Mouse (Mus musculus): ENCODE data around the gene Ajm1. TPM values are rescaled to one million over a fixed set of nuclear protein-coding genes. Genes with fewer than 3 reads are reported as not detected.

Gene Ajm1
- polyA plus RNA-seq, 1 experiment from 2014 or later = 0.93 TPM

GRCm38 (mm10) chr2:25585601-25586000 is 4.0 kb upstream of the Ajm1 start:
- WGBS = 87% methylated on average over 3 of the region's 3 CpGs
- peaks cover under 1% of the 10 kb centered on the region; the same call in 1 of the 2 replicates for H3K27me3 ChIP-seq (replicated peaks; ENCODE audit: control insufficient read depth, insufficient read depth, low read length)
- no peak overlapping the region for H3K27ac ChIP-seq (ENCODE audit: low read length)
- H3K9me3 ChIP-seq (ENCODE audit: control insufficient read depth, low read length) = no peaks in the 10 kb centered on the region
- H3K4me3 ChIP-seq (ENCODE audit: low read length) = no peak overlapping the region
- no peak overlapping the region for H3K9ac ChIP-seq (ENCODE audit: low read depth, low read length)
- ATAC-seq = no peak
- peaks cover 6% of the 10 kb centered on the region; the same call in 1 of the 2 replicates for H3K36me3 ChIP-seq (ENCODE audit: control insufficient read depth, insufficient read depth, low read length)
- peaks cover 25% of the 10 kb centered on the region for H3K4me1 ChIP-seq (ENCODE audit: control insufficient read depth, insufficient read depth, low read length)
- H3K4me2 ChIP-seq (ENCODE audit: low read depth, low read length) = no peak overlapping the region

GRCm38 (mm10) chr2:25584856-25585255 is 3.3 kb upstream of the Ajm1 start:
- H3K4me3 ChIP-seq (ENCODE audit: low read length) = no peak overlapping the region
- H3K4me1 ChIP-seq (ENCODE audit: control insufficient read depth, insufficient read depth, low read length) = peaks cover 32% of the 10 kb centered on the region
- H3K36me3 ChIP-seq (ENCODE audit: control insufficient read depth, insufficient read depth, low read length) = peaks cover 6% of the 10 kb centered on the region; the same call in 1 of the 2 replicates
- H3K9me3 ChIP-seq (ENCODE audit: control insufficient read depth, low read length) = no peaks in the 10 kb centered on the region
- 80% methylated on average over 4 of the region's 4 CpGs for WGBS
- H3K4me2 ChIP-seq (ENCODE audit: low read depth, low read length) = no peak overlapping the region
- H3K27ac ChIP-seq (ENCODE audit: low read length) = no peak overlapping the region
- ATAC-seq = no peak
- H3K27me3 ChIP-seq (replicated peaks; ENCODE audit: control insufficient read depth, insufficient read depth, low read length) = peaks cover 8% of the 10 kb centered on the region
- H3K9ac ChIP-seq (ENCODE audit: low read depth, low read length) = no peak overlapping the region

GRCm38 (mm10) chr2:25584152-25584551 is 2.6 kb upstream of the Ajm1 start:
- Histone ChIP-seq H3K27me3 (replicated peaks; ENCODE audit: control insufficient read depth, insufficient read depth, low read length) (peaks cover 15% of the 10 kb centered on the region), H3K9me3 (ENCODE audit: control insufficient read depth, low read length) (no peaks in the 10 kb centered on the region), H3K9ac (ENCODE audit: low read depth, low read length) (no peak overlapping the region), H3K36me3 (ENCODE audit: control insufficient read depth, insufficient read depth, low read length) (peaks cover 6% of the 10 kb centered on the region; the same call in 1 of the 2 replicates), H3K4me3 (ENCODE audit: low read length) (no peak overlapping the region), H3K4me1 (ENCODE audit: control insufficient read depth, insufficient read depth, low read length) (peaks cover 39% of the 10 kb centered on the region), H3K4me2 (ENCODE audit: low read depth, low read length) (no peak overlapping the region), H3K27ac (ENCODE audit: low read length) (no peak overlapping the region)
- WGBS = 77% methylated on average over 3 of the region's 3 CpGs
- ATAC-seq = no peak

DNA sequence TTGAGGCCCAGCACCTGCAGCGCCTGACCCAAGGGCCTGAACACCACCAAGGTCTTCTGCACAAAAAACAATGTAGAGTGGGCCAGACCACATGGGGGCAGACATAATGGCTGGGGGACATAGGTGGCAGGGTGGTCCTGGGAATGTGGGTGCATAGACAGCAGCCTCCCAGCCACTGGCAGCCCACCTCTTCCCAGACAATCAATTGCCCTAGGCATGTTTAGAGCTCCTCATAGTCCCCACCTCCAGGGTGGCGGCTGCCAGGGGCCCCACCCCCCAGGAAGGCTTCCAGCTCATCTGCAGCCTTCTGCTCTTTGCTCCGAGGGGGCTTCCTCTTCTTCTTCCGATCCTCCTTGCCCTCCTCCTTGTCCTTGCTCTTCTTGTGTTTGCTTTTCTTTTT is 2.0 kb upstream of the Ajm1 start:
- Histone ChIP-seq H3K36me3 (ENCODE audit: control insufficient read depth, insufficient read depth, low read length) (peaks cover 6% of the 10 kb centered on the region; the same call in 1 of the 2 replicates), H3K9me3 (ENCODE audit: control insufficient read depth, low read length) (0 out of 2 replicates have a peak, but pooled peaks cover under 1% of the 10 kb centered on the region), H3K4me1 (ENCODE audit: control insufficient read depth, insufficient read depth, low read length) (peaks cover 43% of the 10 kb centered on the region), H3K9ac (ENCODE audit: low read depth, low read length) (no peak overlapping the region), H3K4me3 (ENCODE audit: low read length) (no peak overlapping the region), H3K27me3 (replicated peaks; ENCODE audit: control insufficient read depth, insufficient read depth, low read length) (peaks cover 21% of the 10 kb centered on the region), H3K4me2 (ENCODE audit: low read depth, low read length) (no peak overlapping the region), H3K27ac (ENCODE audit: low read length) (no peak overlapping the region)
- WGBS = 51% methylated on average over 4 of the region's 4 CpGs
- ATAC-seq = no peak

DNA sequence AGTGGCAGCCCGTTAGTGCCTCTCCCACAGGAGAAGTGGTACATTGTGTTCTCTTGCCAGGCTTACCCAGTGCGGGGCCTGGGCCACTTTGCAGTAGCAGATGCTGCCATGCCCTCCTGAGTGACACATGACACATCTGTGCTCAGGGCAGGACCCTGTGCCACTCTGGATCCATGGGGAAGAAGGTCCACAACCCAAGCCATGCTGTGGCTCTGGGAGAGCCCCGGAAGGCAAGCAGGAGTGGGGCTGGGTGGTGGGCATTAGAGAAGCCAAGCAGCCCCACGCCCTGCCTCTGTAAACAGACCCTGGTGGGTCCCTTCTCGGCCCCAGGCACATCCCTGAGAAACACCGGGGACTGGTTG is 1.5 kb upstream of the Ajm1 start:
- Histone ChIP-seq H3K27me3 (replicated peaks; ENCODE audit: control insufficient read depth, insufficient read depth, low read length) (peaks cover 26% of the 10 kb centered on the region), H3K4me3 (ENCODE audit: low read length) (no peak overlapping the region), H3K9ac (ENCODE audit: low read depth, low read length) (no peak overlapping the region), H3K4me2 (ENCODE audit: low read depth, low read length) (no peak overlapping the region), H3K4me1 (ENCODE audit: control insufficient read depth, insufficient read depth, low read length) (peaks cover 48% of the 10 kb centered on the region), H3K27ac (ENCODE audit: low read length) (no peak overlapping the region), H3K36me3 (ENCODE audit: control insufficient read depth, insufficient read depth, low read length) (peaks cover 6% of the 10 kb centered on the region; the same call in 1 of the 2 replicates), H3K9me3 (ENCODE audit: control insufficient read depth, low read length) (0 out of 2 replicates have a peak, but pooled peaks cover 4% of the 10 kb centered on the region)
- WGBS = 68% methylated on average over 6 of the region's 6 CpGs
- no peak for ATAC-seq

DNA sequence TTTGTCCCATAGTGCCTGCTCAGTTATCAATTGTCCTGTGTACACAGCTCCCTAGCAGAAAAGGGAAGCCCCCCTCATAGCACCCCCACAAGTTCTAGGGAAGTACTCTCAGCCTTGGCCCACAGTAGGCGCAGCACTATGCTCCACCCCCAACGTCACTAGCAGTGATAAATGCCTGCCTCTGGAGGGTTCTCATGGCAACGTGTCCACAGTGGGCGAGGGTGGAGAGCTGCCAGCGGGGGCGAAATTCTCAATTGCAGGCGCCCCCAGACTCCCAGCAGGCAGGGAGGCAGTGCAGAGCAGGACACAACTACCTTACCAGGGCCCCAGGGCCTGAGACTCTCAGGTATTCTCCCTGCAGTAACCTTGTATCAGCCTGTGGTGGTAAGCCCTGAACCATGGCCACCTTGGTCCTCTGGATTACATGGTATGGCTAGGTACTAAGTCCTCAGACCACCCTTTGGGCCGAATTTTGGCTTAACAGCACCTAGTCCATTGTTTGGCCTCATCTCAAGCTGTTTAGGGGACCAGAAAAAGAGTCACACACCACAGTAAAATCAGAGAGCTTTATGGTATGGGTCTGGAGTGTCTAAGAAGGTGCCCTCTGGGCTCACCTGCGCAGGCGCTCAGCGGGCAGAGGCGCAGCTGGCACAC is 1.0 kb upstream of the Ajm1 start:
- Histone ChIP-seq H3K36me3 (ENCODE audit: control insufficient read depth, insufficient read depth, low read length) (peaks cover 6% of the 10 kb centered on the region; the same call in 1 of the 2 replicates), H3K9ac (ENCODE audit: low read depth, low read length) (no peak overlapping the region), H3K4me1 (ENCODE audit: control insufficient read depth, insufficient read depth, low read length) (peaks cover 53% of the 10 kb centered on the region), H3K4me3 (ENCODE audit: low read length) (no peak overlapping the region), H3K9me3 (ENCODE audit: control insufficient read depth, low read length) (0 out of 2 replicates have a peak, but pooled peaks cover 4% of the 10 kb centered on the region), H3K27me3 (replicated peaks; ENCODE audit: control insufficient read depth, insufficient read depth, low read length) (peaks cover 31% of the 10 kb centered on the region), H3K27ac (ENCODE audit: low read length) (no peak overlapping the region), H3K4me2 (ENCODE audit: low read depth, low read length) (no peak overlapping the region)
- 44% methylated on average over 12 of the region's 12 CpGs for WGBS
- no peak for ATAC-seq

DNA sequence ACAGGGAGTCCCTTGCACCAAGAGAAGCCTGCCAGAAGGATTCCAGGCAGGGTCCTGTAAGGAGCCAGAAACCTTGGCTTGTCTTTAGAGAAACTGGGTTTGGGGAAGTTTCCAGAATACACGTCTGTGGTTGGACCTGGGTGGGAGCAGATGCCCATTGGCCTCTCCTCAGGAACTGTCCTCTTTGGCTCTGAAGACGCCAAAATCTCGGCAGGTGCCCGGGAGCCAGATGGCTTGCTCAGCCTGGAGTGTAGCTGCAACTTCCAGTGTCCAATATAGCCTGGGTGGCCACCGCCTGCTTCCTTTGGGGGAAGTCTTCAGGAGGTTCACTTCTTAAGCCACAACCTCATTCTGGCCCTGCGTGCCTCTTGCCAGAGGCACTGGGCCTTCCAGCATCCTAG is 344 bp upstream of the Ajm1 start:
- Histone ChIP-seq H3K36me3 (ENCODE audit: control insufficient read depth, insufficient read depth, low read length) (peaks cover 6% of the 10 kb centered on the region; the same call in 1 of the 2 replicates), H3K4me2 (ENCODE audit: low read depth, low read length) (peak overlapping the region; percentile 19; the same call in 1 of the 2 replicates), H3K9ac (ENCODE audit: low read depth, low read length) (0 out of 2 replicates have a peak overlapping the region, but pooled peaks have one; percentile 19), H3K4me3 (ENCODE audit: low read length) (peak overlapping the region; percentile 48; the same call in 1 of the 2 replicates), H3K27ac (ENCODE audit: low read length) (no peak overlapping the region), H3K9me3 (ENCODE audit: control insufficient read depth, low read length) (0 out of 2 replicates have a peak, but pooled peaks cover 4% of the 10 kb centered on the region), H3K27me3 (replicated peaks; ENCODE audit: control insufficient read depth, insufficient read depth, low read length) (peaks cover 38% of the 10 kb centered on the region), H3K4me1 (ENCODE audit: control insufficient read depth, insufficient read depth, low read length) (peaks cover 59% of the 10 kb centered on the region)
- 30% methylated on average over 6 of the region's 6 CpGs for WGBS
- no peak for ATAC-seq

DNA sequence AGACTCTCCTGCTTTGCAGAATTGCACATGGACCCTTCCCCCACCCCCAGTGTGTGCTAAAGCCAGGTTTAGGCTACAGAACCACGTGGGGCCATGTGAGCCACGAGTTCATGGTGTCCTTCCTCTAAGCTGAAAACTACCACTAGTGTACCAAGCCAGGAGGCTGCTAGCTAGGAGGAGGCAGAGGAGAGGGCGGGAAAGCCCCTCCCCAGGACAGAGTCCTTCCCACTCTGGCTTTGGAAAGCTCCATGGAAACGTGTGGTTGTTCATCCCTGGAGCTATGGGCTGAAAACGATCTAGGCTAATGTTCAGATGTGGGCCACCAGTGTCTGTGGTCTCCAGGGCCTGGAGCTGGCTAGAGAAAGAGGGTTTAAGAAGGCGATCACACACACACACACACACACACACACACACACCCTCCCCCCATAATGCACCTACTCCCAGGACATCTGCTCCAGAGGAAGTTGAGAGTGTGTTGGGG is 896 bp downstream of the Ajm1 start:
- Histone ChIP-seq H3K4me1 (ENCODE audit: control insufficient read depth, insufficient read depth, low read length) (peaks cover 68% of the 10 kb centered on the region), H3K27me3 (replicated peaks; ENCODE audit: control insufficient read depth, insufficient read depth, low read length) (peaks cover 49% of the 10 kb centered on the region), H3K36me3 (ENCODE audit: control insufficient read depth, insufficient read depth, low read length) (0 out of 2 replicates have a peak, but pooled peaks cover 6% of the 10 kb centered on the region), H3K4me3 (ENCODE audit: low read length) (no peak overlapping the region), H3K4me2 (ENCODE audit: low read depth, low read length) (no peak overlapping the region), H3K27ac (ENCODE audit: low read length) (no peak overlapping the region), H3K9ac (ENCODE audit: low read depth, low read length) (peak overlapping the region; percentile 55; the same call in 1 of the 2 replicates), H3K9me3 (ENCODE audit: control insufficient read depth, low read length) (0 out of 2 replicates have a peak, but pooled peaks cover 4% of the 10 kb centered on the region)
- 0 out of 2 replicates have a peak, but pooled peaks have one; percentile 6 for ATAC-seq
- WGBS = 44% methylated on average over 6 of the region's 6 CpGs

DNA sequence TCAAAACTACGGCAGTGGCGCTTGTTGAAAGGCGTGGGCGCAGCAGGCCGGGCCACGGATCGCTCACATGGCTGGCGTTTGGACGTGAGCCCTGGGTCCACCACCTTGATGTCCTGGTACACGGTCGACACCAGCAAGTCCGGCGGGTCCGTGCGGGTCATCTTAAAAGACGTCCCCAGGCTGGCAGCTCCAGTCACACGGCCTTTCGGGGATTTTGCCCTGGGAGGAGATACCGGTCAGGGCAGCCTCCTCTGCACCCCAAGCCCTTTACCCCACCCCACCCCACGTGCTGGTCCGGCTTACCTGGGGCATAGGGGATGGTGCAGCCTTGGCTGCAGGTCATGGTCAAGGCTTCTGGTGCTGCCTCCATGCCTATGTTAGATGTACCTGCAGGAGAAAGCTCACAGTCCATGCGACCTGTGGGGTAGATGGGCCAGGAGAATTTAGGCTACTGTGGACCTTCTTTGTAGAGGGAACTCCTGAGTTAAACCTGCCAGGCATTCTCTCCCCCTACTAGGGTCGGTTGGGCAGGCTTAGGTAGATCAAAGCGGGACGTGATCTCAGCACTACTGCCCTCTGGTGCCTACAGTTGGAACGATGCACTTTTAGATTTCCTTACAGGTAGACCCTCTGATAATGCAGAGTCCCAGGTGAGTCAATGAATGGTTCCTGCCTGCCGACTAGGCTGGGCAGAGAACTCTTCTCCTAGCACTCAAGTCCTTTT is 1.7 kb downstream of the Ajm1 start:
- Histone ChIP-seq H3K4me2 (ENCODE audit: low read depth, low read length) (peak overlapping the region; percentile 62), H3K9ac (ENCODE audit: low read depth, low read length) (peak overlapping the region; percentile 54), H3K27ac (ENCODE audit: low read length) (no peak overlapping the region), H3K4me3 (ENCODE audit: low read length) (peak overlapping the region; percentile 36), H3K36me3 (ENCODE audit: control insufficient read depth, insufficient read depth, low read length) (0 out of 2 replicates have a peak, but pooled peaks cover under 1% of the 10 kb centered on the region), H3K4me1 (ENCODE audit: control insufficient read depth, insufficient read depth, low read length) (peaks cover 73% of the 10 kb centered on the region), H3K27me3 (replicated peaks; ENCODE audit: control insufficient read depth, insufficient read depth, low read length) (peaks cover 49% of the 10 kb centered on the region), H3K9me3 (ENCODE audit: control insufficient read depth, low read length) (0 out of 2 replicates have a peak, but pooled peaks cover 4% of the 10 kb centered on the region)
- peak; percentile 17 for ATAC-seq
- 6% methylated on average over 27 of the region's 27 CpGs for WGBS
